Mouse (Mus musculus): Measurements from ENCODE around the gene Ppp6r3.

Gene Ppp6r3

DNA sequence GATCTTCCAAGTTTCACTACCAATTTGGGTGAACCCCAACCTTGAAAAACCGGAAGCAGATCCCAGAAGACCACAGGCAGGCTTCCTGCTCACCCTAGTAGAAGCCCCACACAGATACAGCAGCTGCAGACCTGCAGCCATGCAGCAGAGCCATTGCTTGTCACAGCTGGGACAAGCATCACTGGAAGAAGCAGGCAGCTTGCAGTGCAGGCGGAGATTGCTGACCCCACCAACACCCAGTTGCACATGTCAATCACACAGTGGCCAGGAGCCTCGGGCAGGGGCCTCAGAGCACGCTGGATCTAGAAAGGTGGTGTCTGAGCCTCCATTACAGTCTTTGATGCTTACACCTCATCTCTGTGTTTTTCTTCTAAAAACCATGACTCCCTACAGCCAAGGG lies 141.4 kb downstream of the Ppp6r3 start:
- DNase-seq (ENCODE audit: low spot score) = no peak

DNA sequence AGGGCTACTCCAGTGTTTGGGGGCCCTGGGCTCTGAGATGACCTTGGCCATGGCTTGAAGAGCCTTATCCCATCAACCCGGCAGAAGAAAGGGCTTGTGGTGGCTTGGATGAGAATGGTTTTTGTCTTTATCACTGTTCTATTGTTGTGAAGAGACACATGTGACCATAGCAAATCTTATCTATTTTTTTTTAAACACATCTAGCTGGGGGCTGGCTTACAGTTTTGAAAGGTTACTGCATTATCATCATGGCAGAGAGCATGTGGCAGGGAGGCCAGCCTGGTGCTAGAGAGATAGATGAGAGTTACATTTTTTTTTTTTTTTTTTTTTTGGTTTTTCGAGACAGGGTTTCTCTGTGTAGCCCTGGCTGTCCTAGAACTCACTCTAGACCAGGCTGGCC lies 143.6 kb downstream of the Ppp6r3 start:
- no peak for DNase-seq (ENCODE audit: low spot score)

DNA sequence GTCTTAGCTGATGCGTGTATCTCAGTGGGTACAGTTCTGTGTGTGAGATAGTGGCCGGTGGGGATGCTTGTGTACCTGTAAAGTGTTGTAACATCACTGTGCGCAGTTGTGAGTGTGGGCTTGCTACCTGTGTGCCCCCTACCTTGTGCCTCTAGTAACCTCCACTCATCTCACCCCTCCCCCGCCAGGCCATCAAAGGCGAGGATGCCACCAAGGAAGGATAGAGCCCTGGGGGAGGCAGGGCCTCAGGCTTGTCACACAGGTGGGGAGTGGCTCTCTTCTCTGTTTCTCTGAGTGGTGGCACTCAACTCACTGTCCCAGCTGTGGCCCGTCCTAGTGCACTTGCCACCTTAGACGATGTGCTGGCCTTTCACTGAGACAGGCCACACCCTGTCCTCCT lies 144.5 kb downstream of the Ppp6r3 start:
- no peak for DNase-seq (ENCODE audit: low spot score)

DNA sequence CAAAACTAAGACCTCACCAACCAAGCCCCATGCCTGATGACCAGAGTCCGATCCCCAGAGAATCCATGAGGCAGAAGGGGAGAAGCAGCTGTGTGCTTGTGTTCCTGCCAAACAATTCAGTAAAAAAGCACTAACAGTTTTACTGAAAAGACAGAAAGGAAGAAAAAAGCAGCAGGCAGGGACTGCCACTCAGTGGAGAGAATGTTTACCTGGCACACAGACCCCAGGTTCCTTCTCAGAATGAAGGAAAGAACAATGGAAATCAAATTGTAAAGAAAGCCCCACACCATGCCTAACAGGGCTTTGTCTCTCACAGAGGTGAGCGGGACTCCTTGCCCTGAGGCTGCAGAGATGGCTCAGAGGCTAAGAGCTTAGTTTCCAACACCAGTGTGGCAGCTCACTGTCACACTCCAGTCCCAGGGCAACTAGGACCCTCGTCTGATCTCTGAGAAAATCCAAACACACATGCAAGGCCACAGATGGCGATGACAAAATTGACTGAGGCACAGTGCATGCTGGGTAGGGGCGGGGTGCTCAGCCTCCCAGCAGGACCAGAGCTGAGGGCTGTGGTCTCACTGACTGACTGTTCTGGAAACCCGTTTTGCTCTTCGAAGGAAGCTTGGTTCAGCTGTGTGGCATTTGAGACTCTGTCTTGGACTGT lies 146.3 kb downstream of the Ppp6r3 start:
- DNase-seq (ENCODE audit: low spot score) = peak; percentile 40

DNA sequence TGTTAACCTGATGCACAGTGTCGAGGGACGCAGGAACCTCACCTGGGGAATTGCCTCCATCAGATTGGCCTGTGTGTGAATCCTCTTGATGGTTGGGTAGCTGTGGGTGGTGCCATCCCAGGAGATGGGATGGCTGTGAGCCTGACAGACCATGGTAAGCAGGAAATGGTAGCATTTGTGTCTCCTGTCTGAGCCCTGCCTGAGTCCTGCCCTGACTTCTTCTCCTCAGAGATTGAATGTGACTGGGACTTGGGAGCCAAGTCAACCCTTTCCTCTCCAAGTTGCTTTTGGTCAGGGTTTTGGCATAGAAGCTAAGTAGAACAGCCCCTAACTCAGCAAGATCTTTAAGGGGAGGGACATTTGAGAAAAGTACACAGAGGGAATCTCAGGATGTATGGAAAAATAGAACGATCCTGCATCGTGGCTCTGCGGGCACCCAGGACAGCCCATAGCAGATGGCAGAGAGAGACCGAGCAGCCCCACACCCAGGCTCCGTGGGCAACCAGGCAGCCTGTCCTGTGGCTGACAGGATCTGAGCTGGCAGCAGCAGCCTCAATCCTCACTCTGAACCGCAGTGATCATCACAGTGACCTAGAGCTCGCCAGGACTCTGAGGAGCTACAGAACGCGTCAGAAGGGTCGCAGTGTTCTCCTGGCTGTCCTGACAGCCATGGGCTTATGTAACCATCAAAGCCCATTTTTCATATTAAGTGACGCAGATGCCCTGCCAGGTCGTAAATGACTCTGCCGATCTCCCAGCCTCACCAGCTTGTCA lies 147.3 kb downstream of the Ppp6r3 start:
- DNase-seq (ENCODE audit: low spot score) = no peak

DNA sequence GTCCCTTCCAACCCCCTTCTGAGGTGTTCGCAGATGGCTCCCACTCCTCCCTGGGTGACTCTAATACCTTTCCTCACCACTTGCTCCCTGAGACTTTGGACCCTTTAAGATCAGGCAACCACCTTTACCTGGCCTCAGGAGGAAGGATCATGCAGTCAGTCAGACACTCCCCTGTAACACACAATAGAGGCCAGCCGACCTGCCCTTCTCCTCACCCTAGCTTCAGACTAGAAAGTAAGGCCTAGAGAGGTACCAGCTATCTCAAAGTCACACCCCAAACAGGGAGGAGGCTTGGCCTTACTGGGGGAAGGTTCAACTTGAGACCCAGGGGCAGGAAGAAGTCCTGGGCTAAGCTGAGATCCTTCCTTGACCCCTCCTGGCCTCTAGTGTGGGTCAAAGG lies 151.3 kb downstream of the Ppp6r3 start:
- DNase-seq (ENCODE audit: low spot score) = no peak

DNA sequence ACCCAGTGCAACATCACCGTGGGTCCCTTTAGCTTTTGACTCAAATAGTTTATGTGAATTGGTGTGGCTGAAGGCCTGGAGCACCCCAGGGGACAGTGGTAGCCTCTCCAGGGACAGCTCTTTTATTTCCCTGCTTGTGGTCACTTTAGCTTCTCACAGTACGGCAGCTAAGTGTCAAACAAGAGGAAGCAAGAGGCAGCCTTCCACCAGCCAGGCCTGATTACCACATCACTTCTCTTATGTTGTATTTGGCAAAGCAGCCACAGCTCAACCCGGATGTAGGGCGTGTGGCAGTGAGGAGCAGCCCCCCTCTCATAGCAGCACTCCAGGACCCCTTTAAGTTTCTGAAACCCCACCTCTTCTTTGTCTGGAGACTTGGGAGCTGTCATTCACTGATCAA lies 152.6 kb downstream of the Ppp6r3 start:
- peak; percentile 53 for DNase-seq (ENCODE audit: low spot score)

DNA sequence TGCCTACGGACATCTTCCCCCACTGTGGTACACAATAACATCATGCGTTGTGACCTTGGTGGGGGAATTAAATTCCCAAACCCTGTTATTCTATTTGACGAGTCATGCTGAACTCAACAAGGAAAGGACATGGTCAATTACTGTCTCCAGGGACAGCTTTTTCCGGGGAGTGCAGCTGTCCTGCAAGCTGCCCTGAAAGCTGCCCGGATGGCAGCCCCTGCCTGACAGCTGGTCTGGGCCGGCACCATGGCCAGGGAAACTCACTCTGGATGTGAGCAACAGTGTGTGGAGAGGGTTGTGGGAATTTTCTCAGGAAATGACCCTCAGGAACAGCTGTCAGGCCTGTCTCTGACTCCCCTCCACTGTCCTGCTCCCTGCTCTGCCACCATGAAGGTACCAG lies 153.1 kb downstream of the Ppp6r3 start:
- no peak for DNase-seq (ENCODE audit: low spot score)

DNA sequence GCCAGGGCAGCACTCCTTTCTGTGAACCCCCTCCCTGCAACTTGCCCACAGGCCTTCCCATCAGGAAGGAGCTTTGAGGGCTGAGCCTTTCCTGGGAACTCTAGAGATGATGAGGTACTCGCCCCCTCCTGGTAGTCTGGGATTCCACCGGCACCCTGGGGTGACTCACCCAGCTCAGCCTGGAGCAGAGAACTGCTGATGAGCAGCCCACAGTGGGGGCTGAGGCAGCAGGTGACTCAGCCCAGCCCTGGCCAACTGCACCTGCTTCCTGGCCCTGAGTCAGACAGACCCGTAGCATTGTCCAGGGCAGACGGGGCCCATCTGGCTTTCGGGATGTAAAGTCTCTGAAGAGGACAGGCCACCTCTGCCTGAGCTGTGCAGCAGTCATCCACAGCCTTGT lies 156.3 kb downstream of the Ppp6r3 start:
- no peak for DNase-seq (ENCODE audit: low spot score)

DNA sequence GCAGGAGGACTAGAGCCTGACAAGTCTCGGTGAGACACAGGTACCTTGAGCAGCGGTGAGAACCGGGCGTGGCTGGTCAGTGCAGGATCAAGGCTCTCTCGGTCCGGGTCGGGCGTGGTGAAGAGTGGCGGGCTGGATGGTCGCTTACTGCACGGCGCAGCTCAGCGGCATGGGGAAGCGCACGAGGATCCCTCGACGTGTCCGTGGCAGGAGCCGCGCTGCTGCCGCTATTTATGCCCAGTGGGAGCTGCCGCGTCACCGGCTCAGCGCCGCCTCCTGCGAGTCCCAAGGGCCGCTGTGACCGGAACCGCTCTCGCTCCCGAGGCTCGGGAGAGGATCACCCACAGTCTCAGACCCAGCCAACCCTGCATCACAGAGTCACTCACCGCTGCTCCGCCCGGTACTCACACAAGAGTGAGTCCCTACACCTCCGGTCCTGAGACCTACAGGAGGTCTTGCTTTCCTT lies 161.2 kb downstream of the Ppp6r3 start, which contains the start of gene Gal:
Gal (minus strand) TSS at position 277 of the 466 bp plus-strand sequence.
- no peak for DNase-seq (ENCODE audit: low spot score)

DNA sequence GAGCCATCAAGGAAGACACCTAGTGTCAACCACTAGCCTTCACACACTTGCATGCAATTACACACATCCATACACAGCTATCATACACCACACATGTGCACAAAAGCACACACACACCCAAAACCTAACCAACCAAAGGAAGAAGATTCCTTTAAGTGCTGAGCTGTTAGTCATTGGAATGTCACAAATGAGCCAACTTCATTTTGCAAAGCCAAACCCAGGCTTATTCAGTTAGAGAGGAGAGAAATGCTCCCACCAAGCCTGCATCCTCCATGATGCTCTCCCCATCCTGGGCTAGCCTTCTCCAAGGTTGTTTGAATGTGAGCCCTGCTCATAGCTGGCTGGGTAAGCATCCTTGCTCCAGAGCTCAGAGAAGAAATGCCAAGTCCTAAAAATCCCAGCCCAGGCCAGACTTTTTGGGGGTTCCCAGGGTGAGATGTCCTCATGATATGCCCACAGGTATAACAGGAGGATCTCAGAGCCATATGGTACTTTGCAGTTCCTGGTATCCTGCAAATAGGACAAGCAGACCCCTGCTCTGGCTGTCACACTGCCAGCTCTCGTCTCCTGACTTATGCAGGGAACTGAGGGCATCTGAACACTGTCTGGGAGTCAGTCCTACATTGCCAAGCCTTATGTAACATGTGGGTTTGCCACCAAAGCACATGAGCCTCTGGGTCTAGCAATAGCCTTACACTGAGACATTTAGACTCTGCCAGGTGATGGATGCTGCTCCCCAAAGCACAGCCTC lies 169.8 kb downstream of the Ppp6r3 start:
- no peak for DNase-seq (ENCODE audit: low spot score)
